Mouse (Mus musculus): Measurements from ENCODE around the gene Fhod1. TPM values are rescaled to one million over a fixed set of nuclear protein-coding genes. Genes with fewer than 3 reads are reported as not detected.

Fhod1 gene
- total and polyA plus RNA-seq, 3 experiments, result 2.5 to 10.9 TPM; not detected in 1

DNA sequence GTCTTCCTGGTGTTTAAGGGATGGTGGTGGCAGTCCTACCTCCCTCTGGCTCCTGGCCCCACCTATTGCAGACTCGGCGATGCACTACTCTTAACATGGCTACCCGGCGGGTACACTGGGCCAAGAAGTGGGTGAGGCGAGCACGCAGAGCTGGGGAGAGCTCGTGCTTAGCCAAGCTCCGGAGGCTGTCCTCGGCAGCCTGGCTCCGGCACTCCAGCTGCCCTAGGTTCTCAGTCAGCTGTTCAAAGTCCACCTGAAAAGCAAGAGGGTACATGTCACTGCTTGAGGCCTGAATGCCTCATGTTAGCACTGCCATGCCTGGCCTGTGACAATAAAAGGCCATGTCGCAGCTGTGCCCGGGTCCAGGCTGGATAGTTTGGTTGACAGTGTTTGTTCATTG, 17.4 kb downstream of the Fhod1 start:
- no peaks in the 10 kb centered on the region for H3K27me3 ChIP-seq (ENCODE audit: control insufficient read depth in 1 of 2, insufficient read depth in 2 of 2, low read length in 2 of 2)
- no peak overlapping the region for H3K27ac ChIP-seq (ENCODE audit: control insufficient read depth, low read depth, low read length)
- peaks cover 19% of the 10 kb centered on the region for H3K79me2 ChIP-seq (ENCODE audit: control insufficient read depth, insufficient read depth, low read length, poor library complexity)
- peaks cover 4 to 6% of the 10 kb centered on the region in 2 experiments for H3K4me1 ChIP-seq (ENCODE audit: control insufficient read depth in 1 of 2, insufficient read depth in 2 of 2, low read length in 2 of 2)
- peaks cover 7 to 10% of the 10 kb centered on the region in 2 experiments for H3K36me3 ChIP-seq (ENCODE audit: control insufficient read depth in 1 of 2, insufficient read depth in 2 of 2, low read length in 2 of 2)
- no peaks in the 10 kb centered on the region for H3K9me3 ChIP-seq (replicated peaks; ENCODE audit: insufficient read depth, low read length)
- no peak for DNase-seq (ENCODE audit: low read depth, low spot score)
- no peak overlapping the region for H3K9ac ChIP-seq (ENCODE audit: control insufficient read depth, low read depth, low read length, poor library complexity, severe bottlenecking)
- H3K4me3 ChIP-seq (ENCODE audit: control insufficient read depth in 1 of 2, insufficient read depth in 1 of 2, low read depth in 2 of 2, low read length in 2 of 2), result no peak overlapping the region
- TF ChIP-seq UBTF (IDR thresholded peaks at IDR 0.05; ENCODE audit: borderline replicate concordance, insufficient read depth, low read depth, low read length), result no peak

DNA sequence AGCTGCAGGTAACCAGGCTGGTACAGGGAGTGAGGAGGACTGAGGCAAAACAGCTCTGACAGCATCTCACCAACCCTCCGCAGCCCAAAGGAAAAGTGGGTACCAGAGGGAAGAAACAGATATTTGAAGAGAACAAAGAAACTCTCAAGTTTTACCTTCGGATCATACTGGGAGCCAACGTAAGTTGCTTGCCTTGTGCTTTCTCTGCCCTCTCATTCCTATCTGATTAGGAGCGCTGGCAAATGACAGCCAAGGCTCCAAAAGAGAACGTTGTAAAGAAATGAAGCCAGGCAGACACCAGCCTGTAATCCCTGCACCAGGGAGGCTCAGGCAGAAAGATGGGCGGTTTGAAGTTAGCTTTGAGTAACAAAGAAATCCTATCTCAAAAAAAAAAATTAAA, 20.8 kb downstream of the Fhod1 start:
- Histone ChIP-seq H3K9me3 (replicated peaks; ENCODE audit: insufficient read depth, low read length) (no peaks in the 10 kb centered on the region), H3K79me2 (ENCODE audit: control insufficient read depth, insufficient read depth, low read length, poor library complexity) (peaks cover 20% of the 10 kb centered on the region), H3K27ac (ENCODE audit: control insufficient read depth, low read depth, low read length) (peak overlapping the region; percentile 90), H3K4me1 (ENCODE audit: control insufficient read depth in 1 of 2, insufficient read depth in 2 of 2, low read length in 2 of 2) (peaks cover 18 to 29% of the 10 kb centered on the region in 2 experiments), H3K4me3 (ENCODE audit: control insufficient read depth in 1 of 2, insufficient read depth in 1 of 2, low read depth in 2 of 2, low read length in 2 of 2) (peak overlapping the region; percentile 74 to 88), H3K27me3 (ENCODE audit: control insufficient read depth in 1 of 2, insufficient read depth in 2 of 2, low read length in 2 of 2) (no peaks in the 10 kb centered on the region), H3K36me3 (ENCODE audit: control insufficient read depth in 1 of 2, insufficient read depth in 2 of 2, low read length in 2 of 2) (peaks cover 10 to 27% of the 10 kb centered on the region in 2 experiments), H3K9ac (ENCODE audit: control insufficient read depth, low read depth, low read length, poor library complexity, severe bottlenecking) (peak overlapping the region; percentile 82)
- TF ChIP-seq MXI1 (IDR thresholded peaks at IDR 0.05; ENCODE audit: low read depth, low read length) (no peak), CTCF (IDR thresholded peaks at IDR 0.05 in 2 of 3, conservative IDR thresholded peaks at IDR 0.05 in 1 of 3; ENCODE audit: control insufficient read depth in 1 of 3, insufficient read depth in 1 of 3, low read depth in 2 of 3, low read length in 3 of 3, poor library complexity in 1 of 3, severe bottlenecking in 1 of 3) (no peak), TCF12 (IDR thresholded peaks at IDR 0.05; ENCODE audit: low read depth, low read length) (no peak), KAT2A (conservative IDR thresholded peaks at IDR 0.05; ENCODE audit: low read depth, low read length) (0 out of 2 replicates have a peak, but pooled peaks have one; percentile 24), USF2 (IDR thresholded peaks at IDR 0.05; ENCODE audit: borderline replicate concordance in 1 of 2, insufficient read depth in 1 of 2, low read depth in 1 of 2, low read length in 2 of 2) (no peak), RCOR1 (IDR thresholded peaks at IDR 0.05; ENCODE audit: low read depth, low read length) (no peak), USF1 (IDR thresholded peaks at IDR 0.05; ENCODE audit: low read depth, low read length) (no peak), NELFE (IDR thresholded peaks at IDR 0.05; ENCODE audit: low read depth, low read length) (0 out of 2 replicates have a peak, but pooled peaks have one; percentile 21), HCFC1 (IDR thresholded peaks at IDR 0.05; ENCODE audit: low read depth, low read length) (no peak)
- no peak for DNase-seq (ENCODE audit: low read depth, low spot score)

DNA sequence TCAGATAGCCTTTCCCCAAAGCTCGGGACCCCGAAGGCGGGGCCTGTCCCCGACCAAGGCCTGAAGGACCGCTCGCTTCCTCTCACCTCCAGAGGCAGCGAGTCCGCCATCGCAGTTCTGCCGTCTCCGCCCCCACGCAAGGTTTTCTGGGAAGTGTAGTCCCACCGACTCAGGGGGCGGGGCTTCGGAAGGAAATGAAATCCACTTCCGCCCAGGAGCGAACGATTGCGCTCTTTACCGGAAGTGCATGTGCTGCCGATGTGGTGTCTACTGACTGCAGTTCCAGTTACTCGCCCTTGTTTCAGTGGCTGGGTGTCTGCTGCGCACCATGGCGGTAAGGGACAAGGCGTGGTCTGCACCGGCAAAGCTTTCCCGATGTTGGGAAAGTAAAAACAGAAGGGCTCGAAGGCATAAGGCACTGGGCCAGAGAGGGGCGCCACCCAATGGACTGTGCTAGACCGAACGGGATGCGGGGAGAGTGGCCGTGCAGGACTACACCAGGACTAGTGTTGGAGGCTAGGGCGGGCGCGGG, 21.5 kb downstream of the Fhod1 start, which contains the start of the genes Lrrc29 and Tmem208:
TSS of gene Lrrc29 (minus strand) at position 138 of the 532 bp plus-strand sequence.
TSS of gene Tmem208 (plus strand) at position 214 of the 532 bp plus-strand sequence.
- Histone ChIP-seq H3K4me1 (ENCODE audit: control insufficient read depth in 1 of 2, insufficient read depth in 2 of 2, low read length in 2 of 2) (peaks cover 18 to 29% of the 10 kb centered on the region in 2 experiments), H3K4me3 (ENCODE audit: control insufficient read depth in 1 of 2, insufficient read depth in 1 of 2, low read depth in 2 of 2, low read length in 2 of 2) (peak within 1 kb of the TSS; percentile 81 to 88), H3K79me2 (ENCODE audit: control insufficient read depth, insufficient read depth, low read length, poor library complexity) (peaks cover 20% of the 10 kb centered on the region), H3K27me3 (ENCODE audit: control insufficient read depth in 1 of 2, insufficient read depth in 2 of 2, low read length in 2 of 2) (no peaks in the 10 kb centered on the region), H3K9me3 (replicated peaks; ENCODE audit: insufficient read depth, low read length) (no peaks in the 10 kb centered on the region), H3K27ac (ENCODE audit: control insufficient read depth, low read depth, low read length) (peak within 1 kb of the TSS; percentile 90), H3K9ac (ENCODE audit: control insufficient read depth, low read depth, low read length, poor library complexity, severe bottlenecking) (peak within 1 kb of the TSS; percentile 84), H3K36me3 (ENCODE audit: control insufficient read depth in 1 of 2, insufficient read depth in 2 of 2, low read length in 2 of 2) (peaks cover 10 to 34% of the 10 kb centered on the region in 2 experiments)
- DNase-seq (ENCODE audit: low read depth, low spot score), result peak; percentile 98
- TF ChIP-seq NRF1 (IDR thresholded peaks at IDR 0.05; ENCODE audit: insufficient read depth, low read depth, low read length, poor library complexity, severe bottlenecking), result peak; percentile 33; the same call in 1 of the 2 replicates
- TF ChIP-seq CTCF (IDR thresholded peaks at IDR 0.05 in 2 of 3, conservative IDR thresholded peaks at IDR 0.05 in 1 of 3; ENCODE audit: control insufficient read depth in 1 of 3, insufficient read depth in 1 of 3, low read depth in 2 of 3, low read length in 3 of 3, poor library complexity in 1 of 3, severe bottlenecking in 1 of 3), result peak in 2 of 3 experiments; percentile 38; a peak in 4 of 6 replicates
- no peak for TF ChIP-seq MAFK (IDR thresholded peaks at IDR 0.05; ENCODE audit: borderline replicate concordance, low read depth, low read length)
- TF ChIP-seq CHD2 (IDR thresholded peaks at IDR 0.05; ENCODE audit: low read length), result no peak
- peak in 1 of 2 experiments; percentile 3; a peak in 1 of 4 replicates for TF ChIP-seq EP300 (IDR thresholded peaks at IDR 0.05; ENCODE audit: low read depth in 1 of 2, low read length in 2 of 2)
- peak; percentile 77; the same call in 1 of the 2 replicates for TF ChIP-seq ZMIZ1 (IDR thresholded peaks at IDR 0.05; ENCODE audit: low read depth, low read length)
- no peak; the same call in 1 of the 2 replicates for TF ChIP-seq RCOR1 (IDR thresholded peaks at IDR 0.05; ENCODE audit: low read depth, low read length)
- TF ChIP-seq GABPA (IDR thresholded peaks at IDR 0.05; ENCODE audit: low read depth, low read length), result no peak
- TF ChIP-seq TBP (IDR thresholded peaks at IDR 0.05; ENCODE audit: low read depth, low read length), result peak; percentile 94
- no peak for TF ChIP-seq MEF2A (IDR thresholded peaks at IDR 0.05; ENCODE audit: extremely low read depth, insufficient replicate concordance, low read depth, low read length, poor library complexity, severe bottlenecking)
- no peak for TF ChIP-seq E2F4 (IDR thresholded peaks at IDR 0.05; ENCODE audit: borderline replicate concordance, low read depth, low read length)
- no peak for TF ChIP-seq ZC3H11A (IDR thresholded peaks at IDR 0.05; ENCODE audit: low read depth, low read length)
- TF ChIP-seq RAD21 (IDR thresholded peaks at IDR 0.05; ENCODE audit: low read depth, low read length), result no peak
- TF ChIP-seq MYB (IDR thresholded peaks at IDR 0.05; ENCODE audit: low read depth, low read length), result no peak
- TF ChIP-seq UBTF (IDR thresholded peaks at IDR 0.05; ENCODE audit: borderline replicate concordance, insufficient read depth, low read depth, low read length), result no peak
- TF ChIP-seq MXI1 (IDR thresholded peaks at IDR 0.05; ENCODE audit: low read depth, low read length), result peak; percentile 88
